Mouse (Mus musculus) layer of hippocampus, adult 9-10 months (tissue): Measurements from ENCODE around the gene Mindy4.

Source experiments
- DNase-seq: peaks from one replicate; pipeline ENCODE4 v3.0.0; 2022; ENCODE audit warnings: low spot score

Mindy4 gene

GRCm38 (mm10) chr6:55310179-55310578 lies 107.0 kb downstream of the Mindy4 start:
- no peak for DNase-seq

DNA sequence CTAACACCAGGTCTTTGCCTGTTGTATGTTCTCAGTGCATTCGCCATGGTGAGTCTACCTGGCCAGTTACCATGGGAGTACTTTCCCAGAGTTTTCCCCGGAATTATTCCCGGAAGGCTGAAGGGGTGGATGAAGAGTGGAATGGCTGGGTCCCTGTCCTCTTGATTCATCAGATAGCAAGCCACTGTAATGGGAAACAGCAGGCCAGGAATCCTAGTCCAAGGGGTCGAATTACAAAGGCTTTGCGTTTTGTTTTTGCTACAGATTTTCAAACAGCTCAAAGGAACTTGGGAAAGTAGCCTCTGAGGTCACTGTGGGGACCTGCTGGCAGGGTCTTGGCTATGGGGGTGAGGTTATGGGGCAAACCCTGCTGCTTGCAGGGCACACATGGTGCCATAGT lies 108.8 kb downstream of the Mindy4 start:
- DNase-seq, result no peak

- DNase-seq, result no peak
Observed at GRCm38 (mm10) chr6:55313893-55314292, 110.7 kb downstream of the Mindy4 start.

DNA sequence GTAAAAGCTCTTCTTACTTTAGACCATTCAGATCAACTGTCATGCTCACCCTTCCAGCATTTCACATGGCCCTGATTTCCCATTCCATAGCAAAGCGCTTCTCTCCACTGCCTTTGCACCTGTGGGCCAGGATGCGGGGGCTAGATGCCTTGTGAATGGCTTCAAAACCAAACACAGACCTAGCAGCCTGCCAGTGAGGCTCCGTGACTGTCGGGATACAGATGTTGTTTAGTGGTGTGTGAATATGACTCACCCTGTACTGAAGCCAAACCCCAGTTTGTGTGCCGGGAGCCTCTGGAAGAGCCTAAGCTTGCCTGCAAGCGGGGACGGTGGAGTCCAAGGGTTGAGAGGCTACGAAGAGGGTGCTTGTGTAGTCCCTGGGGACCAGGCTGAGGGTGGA lies 111.4 kb downstream of the Mindy4 start:
- no peak for DNase-seq

- no peak for DNase-seq
Observed at GRCm38 (mm10) chr6:55318597-55318996, 115.4 kb downstream of the Mindy4 start.

GRCm38 (mm10) chr6:55319585-55320551 lies 116.7 kb downstream of the Mindy4 start:
- no peak for DNase-seq

DNA sequence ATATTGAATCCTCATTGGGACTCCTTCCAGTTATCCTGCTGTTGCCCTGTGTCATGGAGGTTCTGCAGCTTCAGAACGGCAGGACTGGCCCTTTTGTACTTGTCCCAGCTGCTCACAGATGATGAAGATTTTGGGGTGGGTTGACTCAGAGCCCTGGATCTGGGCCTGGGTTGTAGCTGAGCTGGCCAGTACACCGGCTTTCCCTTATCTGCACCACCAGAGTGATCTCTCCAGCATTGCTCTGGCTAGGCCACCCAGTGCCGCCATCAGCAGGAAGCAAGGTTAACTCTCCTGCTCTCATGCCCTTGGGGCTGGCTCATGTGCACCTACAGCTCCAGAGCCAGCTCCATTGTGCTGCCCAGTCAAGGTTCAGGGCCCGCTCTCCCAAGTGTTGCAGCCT lies 117.7 kb downstream of the Mindy4 start:
- no peak for DNase-seq

GRCm38 (mm10) chr6:55321518-55321917 lies 118.3 kb downstream of the Mindy4 start:
- DNase-seq, result no peak

GRCm38 (mm10) chr6:55322980-55323379 lies 119.8 kb downstream of the Mindy4 start:
- no peak for DNase-seq

GRCm38 (mm10) chr6:55323908-55324634 lies 120.9 kb downstream of the Mindy4 start:
- no peak for DNase-seq

GRCm38 (mm10) chr6:55324785-55325184 lies 121.6 kb downstream of the Mindy4 start:
- no peak for DNase-seq

GRCm38 (mm10) chr6:55326299-55326698 lies 123.1 kb downstream of the Mindy4 start:
- DNase-seq, result no peak

GRCm38 (mm10) chr6:55327326-55327725 lies 124.1 kb downstream of the Mindy4 start:
- DNase-seq, result no peak

- no peak for DNase-seq
Observed at GRCm38 (mm10) chr6:55328179-55328578, 125.0 kb downstream of the Mindy4 start.

- no peak for DNase-seq
Observed at GRCm38 (mm10) chr6:55331315-55331714, 128.1 kb downstream of the Mindy4 start.

DNA sequence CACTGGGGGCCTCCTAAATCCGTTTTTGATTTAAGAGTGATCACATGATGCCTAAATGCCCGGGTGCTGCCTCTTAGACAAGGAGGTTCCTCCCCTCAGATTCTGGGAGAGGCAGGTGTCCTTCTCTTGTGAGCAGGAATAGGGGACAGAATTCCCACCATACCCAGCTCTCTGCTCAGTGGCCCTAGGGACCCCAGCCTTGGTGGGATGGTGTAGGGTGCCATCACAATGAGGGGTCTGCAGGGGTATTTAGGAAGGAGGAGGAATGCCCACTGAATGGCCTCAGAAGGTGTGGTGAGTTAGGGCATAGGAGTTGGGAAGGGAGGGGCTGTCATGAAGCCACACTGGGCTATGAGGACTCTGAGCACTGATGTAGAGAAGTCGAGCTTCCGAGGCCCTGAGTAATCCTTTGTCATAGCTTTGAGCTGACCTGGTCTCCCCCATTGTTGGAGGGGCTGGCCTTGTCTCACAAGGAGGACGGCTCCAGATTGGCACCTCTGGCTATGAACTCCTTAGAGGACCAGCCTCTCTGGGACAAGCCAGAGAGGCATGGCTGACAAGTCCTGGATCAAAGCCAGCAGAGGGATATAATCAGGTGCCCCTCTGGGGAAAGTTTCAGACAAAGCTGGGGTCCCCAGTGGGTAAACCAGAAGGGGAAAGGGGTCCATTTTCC lies 129.1 kb downstream of the Mindy4 start:
- no peak for DNase-seq

GRCm38 (mm10) chr6:55332773-55333109 lies 129.6 kb downstream of the Mindy4 start:
- no peak for DNase-seq

- no peak for DNase-seq
Observed at GRCm38 (mm10) chr6:55335989-55336514, 132.9 kb downstream of the Mindy4 start, which contains the start of gene Aqp1. Gene Aqp1 (plus strand): TSS chr6:55336432.

DNA sequence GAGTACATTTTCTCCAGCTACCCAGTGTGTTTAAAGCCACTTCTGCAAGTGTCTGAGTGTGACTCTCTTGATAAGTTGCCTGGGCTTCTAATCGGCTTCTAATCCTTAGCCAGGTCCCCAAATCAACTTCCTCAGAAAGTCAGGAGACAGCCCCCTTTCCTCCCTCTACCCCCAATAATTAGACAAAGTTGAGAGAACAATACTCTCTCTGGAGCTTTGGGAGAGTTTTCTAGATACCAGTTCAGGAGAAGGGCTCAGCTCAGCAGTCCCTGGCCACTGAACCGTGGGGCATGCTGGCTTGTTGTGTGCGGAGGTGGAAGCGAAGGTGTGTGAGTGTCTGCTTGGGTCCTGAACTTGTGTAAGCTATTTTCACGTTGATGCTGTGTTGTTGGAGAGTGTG lies 134.1 kb downstream of the Mindy4 start:
- no peak for DNase-seq

DNA sequence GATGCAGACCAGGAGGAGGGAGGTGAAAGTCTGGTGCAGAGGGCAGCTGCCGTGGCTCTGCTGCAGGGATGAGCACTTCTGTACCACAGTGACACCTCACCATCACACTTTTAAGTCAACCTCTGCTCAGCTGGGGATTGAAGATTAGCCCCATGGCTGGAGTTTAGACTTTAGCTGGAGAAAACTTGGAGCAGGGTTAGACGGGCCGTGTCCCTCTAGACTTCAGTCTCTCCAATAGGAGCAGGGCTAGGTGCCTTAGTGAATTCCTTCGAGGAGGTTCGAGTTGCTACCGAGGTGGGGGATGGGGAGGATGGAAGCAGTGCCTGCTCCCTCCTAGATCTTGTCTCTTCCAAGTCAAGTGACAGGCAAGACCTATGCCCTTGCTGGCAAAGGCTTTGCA lies 134.9 kb downstream of the Mindy4 start:
- DNase-seq, result no peak

DNA sequence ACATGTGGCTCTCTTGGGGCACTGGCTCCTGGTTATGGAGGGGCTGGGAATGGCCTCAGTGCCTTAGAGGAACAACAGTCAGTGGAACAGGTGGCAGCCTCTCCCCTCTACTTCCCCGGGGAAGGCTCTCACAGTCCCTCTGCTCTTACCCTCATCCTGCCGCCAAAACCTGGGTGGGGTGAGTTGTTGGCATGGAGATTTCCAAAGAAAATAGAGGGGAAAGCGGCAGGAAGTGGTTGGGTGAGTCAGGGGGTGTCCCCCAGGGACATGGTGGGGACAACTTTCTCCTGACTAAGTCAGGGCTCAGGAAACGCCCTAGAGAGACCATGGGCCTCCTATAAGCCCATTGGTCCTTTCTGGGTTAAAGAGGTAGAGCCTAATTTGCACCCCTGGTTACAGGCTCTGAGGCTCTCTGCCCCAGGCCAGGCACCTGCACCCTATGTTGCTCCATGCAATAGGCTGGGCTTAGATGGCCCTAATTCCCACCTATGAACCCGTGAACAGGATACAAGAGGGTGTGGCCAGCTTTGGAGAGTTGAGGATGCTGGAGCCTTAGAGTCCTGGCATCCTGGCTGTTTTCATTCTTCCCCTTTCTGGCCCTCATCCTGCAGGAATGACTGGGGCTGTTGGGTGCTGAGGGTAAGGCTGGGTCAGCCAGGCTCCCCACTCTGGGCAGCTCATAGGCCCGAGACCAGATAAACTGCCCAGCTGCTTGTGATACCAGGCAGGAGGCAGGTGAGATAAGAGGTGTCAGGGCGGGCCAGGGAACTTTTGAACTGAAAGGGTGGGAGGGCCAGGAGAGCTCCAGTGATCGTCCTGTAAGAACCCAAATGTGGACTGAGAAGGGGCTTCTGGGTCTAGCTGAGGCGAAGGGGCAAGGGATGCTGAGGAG lies 136.0 kb downstream of the Mindy4 start:
- DNase-seq, result no peak
